Mouse (Mus musculus): ENCODE data around the gene Rpl36. TPM values are rescaled to one million over a fixed set of nuclear protein-coding genes. Genes with fewer than 3 reads are reported as not detected.

Rpl36 gene
- 836 and 891 TPM in 2 replicates for total RNA-seq (2021)
- long read RNA-seq, transcript Rpl36-201 (4 exons, 383 nt), result major isoform, 100 of 120 reads
- long read RNA-seq, partial matches to known transcripts, result 20 of 120 reads
- long read RNA-seq, other reads (novel, unspliced or antisense), result 0 of 120 reads

DNA sequence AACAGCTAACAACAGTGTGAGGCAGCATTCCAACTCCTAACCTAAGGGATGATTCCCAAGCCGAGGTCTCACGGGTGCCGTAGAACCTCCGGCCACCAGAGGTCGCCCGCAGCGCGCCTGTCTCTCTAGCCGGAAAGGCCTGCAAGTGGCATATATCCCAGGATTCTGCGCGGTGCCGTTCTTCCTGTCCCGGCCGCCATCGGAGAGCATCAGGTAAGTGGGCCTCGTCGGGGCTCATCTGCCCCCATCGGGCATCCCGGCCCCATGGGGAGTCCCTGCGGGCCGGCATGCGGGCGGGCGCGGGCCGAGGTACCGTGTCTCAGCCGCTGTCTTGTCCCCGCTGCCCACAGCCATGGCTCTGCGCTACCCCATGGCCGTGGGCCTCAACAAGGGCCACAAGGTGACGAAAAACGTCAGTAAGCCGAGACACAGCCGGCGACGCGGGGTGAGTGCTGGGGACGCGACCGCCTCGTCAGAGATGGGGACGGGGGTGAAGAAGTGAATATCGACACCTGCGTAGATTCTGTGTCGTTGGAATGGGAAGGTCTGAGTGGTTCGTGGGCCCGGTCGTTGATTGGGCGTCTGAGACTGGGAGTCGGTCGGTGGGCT lies at the start of gene Rpl36:
TSS of gene Rpl36 (plus strand) at position 181 of the 609 bp plus-strand sequence.
- peak; percentile 96 for DNase-seq

DNA sequence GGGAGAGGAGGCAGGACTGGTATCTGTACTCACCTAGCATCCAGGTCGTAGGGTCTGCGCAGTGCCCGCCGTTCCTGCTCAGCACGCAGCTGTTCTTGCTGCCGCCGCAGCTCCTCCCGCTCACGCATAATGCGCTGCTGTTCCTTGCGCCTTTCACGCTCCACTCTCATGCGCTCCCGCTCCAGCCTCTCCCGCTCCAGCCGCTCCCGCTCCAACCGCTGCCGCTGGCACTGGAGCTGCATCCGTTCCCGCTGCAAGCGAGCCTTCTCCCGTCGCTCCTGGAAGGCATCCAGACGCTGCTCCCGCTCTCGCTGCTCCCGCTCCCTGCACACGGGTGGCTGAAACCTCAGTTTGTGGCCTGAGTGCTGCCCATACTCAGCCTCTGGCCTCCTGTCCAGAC lies 46.9 kb upstream of the Rpl36 start:
- DNase-seq, result no peak

- no peak for DNase-seq
Measured at GRCm38 (mm10) chr17:56566918-56567317, 46.3 kb upstream of the Rpl36 start.

DNA sequence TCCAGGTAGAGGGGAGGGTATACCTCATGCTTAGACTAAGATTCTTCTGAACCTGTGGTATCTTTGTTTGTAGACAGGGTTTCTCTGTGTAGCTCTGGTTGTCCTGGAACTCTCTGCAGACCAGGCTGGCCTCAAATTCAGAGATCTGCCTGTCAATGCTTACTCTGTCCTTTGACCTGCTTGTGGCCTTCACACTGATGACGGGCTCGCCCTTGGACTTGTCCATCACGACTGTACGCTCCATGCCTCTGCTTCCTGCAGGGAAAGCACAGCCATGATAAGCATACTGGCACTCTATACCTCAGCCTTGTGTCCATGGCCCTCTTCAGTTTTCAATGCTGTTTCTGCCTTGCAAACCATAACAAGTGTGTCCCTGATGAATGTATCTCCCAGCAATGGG lies 45.8 kb upstream of the Rpl36 start:
- no peak for DNase-seq

DNA sequence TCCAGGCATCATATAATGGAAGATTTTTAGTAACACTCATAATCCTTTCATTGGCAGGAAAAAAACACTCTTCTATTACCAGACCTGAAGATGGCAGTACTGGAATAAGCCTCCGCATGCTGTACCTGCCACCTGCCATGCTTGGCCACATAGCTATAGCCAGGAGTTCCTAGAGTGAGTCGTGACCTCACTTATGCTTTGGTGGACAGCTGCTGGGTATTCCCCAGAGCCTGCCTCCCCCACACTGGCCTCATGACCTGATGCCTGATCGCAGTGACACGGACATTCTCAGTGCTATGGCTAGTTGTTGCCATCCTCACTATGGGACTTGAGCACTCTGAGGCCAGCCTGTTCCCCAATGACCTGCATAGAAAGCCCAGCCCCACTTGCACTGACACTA lies 42.9 kb upstream of the Rpl36 start:
- DNase-seq, result no peak

- DNase-seq, result no peak
Measured at GRCm38 (mm10) chr17:56572154-56572553, 41.1 kb upstream of the Rpl36 start.

GRCm38 (mm10) chr17:56572939-56573338 lies 40.3 kb upstream of the Rpl36 start:
- no peak for DNase-seq

GRCm38 (mm10) chr17:56583071-56583470 lies 30.1 kb upstream of the Rpl36 start:
- DNase-seq, result no peak

DNA sequence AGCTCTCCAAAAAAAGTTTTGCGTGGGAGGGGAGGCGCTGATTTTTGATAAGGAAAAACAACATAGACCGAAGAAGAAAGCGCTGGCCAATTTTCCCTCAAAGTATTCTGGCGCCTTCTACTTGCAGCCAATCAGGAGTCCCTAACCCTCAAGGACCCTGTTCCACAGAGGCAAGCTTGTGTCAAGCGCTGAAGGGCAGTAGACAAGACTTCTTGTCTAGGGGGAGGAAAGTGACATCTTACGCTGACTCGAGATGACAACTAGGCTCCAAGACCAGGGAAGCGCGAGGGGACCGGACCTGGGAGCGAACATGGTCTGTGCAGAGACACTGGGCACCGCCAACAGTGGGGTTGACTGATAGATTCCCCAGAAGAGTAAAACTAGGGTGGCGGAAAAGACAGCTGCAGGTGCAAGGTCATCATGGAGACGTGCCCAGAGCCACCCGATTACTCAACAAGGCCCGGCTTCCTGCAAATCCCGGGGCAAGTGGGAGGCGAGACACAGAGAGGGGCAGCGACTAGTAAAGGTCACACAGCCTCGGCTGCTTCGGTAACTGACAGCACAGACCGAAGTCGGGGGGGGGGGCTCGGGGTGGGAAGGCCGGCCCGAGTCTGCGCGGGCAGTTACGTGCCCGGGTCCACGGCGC lies 29.5 kb upstream of the Rpl36 start:
- peak; percentile 44 for DNase-seq

- DNase-seq, result peak; percentile 99
Measured at GRCm38 (mm10) chr17:56584257-56585130, 28.7 kb upstream of the Rpl36 start, which contains the start of the genes Safb2 and Safb. TSS of gene Safb2 (minus strand) at chr17:56584585. TSS of gene Safb (plus strand) at chr17:56584825.

- DNase-seq, result peak; percentile 49
Measured at GRCm38 (mm10) chr17:56585171-56585821, 27.9 kb upstream of the Rpl36 start.

DNA sequence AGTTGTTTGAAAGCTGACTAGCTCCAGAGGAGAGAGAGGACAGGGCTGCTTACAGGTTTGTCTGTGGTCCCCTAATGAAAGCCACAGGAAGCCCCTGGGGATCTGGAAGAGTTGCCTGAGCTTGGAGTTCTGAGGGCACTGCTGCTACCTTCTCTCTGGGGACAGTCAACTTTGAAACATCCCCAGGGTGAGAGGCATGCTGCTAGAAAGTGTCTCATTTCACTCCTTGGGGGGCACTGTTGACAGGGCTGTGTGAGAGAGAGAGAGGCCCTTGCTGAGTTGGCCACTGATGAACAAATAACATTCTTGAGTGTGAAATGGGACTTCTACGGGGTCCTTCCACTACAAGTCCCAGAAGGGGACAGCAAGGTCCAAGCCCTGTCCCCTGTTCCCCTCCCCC lies 25.4 kb upstream of the Rpl36 start:
- no peak for DNase-seq

- no peak for DNase-seq
Measured at GRCm38 (mm10) chr17:56588921-56589320, 24.3 kb upstream of the Rpl36 start.

- DNase-seq, result no peak
Measured at GRCm38 (mm10) chr17:56592553-56592952, 20.7 kb upstream of the Rpl36 start.

DNA sequence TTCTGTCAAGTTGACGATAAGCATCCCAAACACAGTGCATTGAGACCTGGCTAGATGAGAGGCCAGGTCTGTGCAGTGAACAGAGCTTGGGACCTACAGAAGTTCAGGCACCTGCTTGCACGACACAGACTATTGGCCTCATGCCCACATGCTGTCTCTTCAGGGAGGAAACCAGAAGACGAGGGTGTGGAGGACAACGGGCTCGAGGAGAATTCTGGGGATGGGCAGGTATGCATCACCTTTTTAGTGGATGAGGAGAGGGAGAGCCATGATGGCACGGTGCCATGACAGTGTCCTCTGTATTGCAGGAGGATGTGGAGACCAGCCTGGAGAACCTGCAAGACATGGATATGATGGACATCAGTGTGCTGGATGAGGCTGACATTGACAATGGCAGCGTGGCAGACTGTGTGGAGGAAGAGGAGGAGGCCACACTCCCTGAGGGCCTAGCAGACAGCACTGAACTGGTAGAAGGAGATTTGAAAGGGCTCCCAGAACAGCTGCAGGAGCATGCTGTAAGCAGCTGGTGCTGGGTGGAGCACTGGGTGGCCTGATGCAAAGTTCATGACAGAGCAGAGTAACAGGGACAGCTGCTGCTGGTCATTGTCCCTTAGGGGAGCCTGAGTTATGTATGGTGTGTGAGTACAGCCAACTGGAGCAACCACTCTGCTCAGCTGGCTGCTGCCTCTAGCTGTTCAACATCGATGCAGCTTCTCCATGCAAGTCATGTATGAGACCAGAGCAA lies 19.5 kb upstream of the Rpl36 start:
- DNase-seq, result no peak

- DNase-seq, result no peak
Measured at GRCm38 (mm10) chr17:56603186-56604069, 9.8 kb upstream of the Rpl36 start.

DNA sequence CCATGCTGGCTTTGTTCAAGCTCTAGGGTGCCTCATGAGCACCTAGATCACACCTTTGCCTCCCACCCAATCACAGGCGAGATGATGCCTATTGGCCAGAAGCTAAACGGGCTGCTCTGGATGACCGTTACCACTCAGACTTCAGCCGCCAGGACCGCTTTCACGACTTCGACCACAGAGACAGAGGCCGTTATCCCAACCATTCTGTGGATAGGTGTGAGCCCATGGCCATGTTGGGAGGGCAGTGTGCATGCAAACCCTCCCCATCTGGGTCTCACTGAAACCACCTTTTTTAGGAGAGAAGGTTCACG lies 9.2 kb upstream of the Rpl36 start:
- no peak for DNase-seq

- no peak for DNase-seq
Measured at GRCm38 (mm10) chr17:56604422-56604821, 8.8 kb upstream of the Rpl36 start.

DNA sequence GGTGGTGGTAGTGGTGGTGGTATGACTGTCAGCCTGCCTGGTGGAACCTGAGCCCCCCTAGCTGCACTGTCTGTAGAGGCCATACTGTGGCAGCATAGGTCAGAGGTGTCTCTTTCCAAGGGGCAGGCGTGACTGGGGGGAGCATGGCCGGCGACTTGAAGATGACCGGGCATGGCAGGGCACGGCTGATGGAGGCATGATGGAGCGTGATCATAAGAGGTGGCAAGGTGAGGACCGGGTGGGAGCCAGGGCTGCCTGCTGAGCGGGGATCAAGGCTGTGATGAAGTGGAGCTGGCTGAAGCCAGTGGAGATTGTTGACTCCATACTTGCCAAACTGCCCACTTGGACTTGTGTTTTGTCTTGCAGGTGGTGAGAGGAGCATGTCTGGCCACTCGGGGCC lies 7.8 kb upstream of the Rpl36 start:
- DNase-seq, result no peak

DNA sequence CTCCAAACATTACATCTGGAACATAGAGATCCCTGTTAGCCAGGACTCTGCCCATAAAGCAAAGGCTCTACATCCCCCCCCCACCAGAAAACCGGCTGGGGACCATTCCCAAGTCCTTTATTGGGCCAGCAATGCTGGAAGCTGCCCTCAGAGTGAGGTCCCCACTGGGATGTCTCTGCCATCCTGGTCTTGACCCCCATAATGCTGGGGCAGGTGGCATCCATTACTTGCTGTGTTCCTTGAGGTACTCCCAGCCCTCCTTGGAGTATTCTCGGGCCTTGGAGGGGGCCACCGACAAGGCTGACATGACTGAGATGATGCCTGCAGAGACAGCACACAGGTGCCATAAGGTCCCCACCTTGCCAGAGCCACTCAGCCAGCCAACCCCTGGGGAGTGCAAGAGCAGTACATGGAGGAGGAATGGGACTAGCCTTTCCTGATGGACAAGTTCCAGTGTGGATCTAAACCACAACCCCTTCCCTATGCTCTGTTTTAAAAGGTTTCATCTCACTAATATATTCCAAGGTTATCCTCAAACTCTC lies 5.6 kb upstream of the Rpl36 start:
- no peak for DNase-seq
